Mouse (Mus musculus): ENCODE data around the gene Sass6. TPM values are rescaled to one million over a fixed set of nuclear protein-coding genes. Genes with fewer than 3 reads are reported as not detected.

The Sass6 gene
- polyA plus RNA-seq, 1 experiment from 2014 or later, result 17.9 TPM

GRCm38 (mm10) chr3:116620636-116621370 is 26.0 kb downstream of the Sass6 start:
- H3K9me3 ChIP-seq (ENCODE audit: low read length), result no peaks in the 10 kb centered on the region
- H3K4me3 ChIP-seq (ENCODE audit: low read length), result no peak overlapping the region
- H3K4me1 ChIP-seq (ENCODE audit: insufficient read depth, low read length), result no peaks in the 10 kb centered on the region
- no peak overlapping the region for H3K9ac ChIP-seq (replicated peaks; ENCODE audit: low read length)
- WGBS, result 92% methylated on average over 7 of the region's 7 CpGs
- no peaks in the 10 kb centered on the region for H3K27me3 ChIP-seq (ENCODE audit: insufficient read depth, low read length)
- no peak overlapping the region for H3K27ac ChIP-seq (ENCODE audit: low read length)
- peaks cover 34% of the 10 kb centered on the region for H3K36me3 ChIP-seq (ENCODE audit: insufficient read depth, low read length)
- H3K4me2 ChIP-seq (replicated peaks; ENCODE audit: low read depth, low read length), result no peak overlapping the region
- ATAC-seq (ENCODE audit: low FRiP score, low TSS enrichment), result no peak

GRCm38 (mm10) chr3:116622641-116623040 is 27.9 kb downstream of the Sass6 start:
- Histone ChIP-seq H3K36me3 (ENCODE audit: insufficient read depth, low read length) (peaks cover 38% of the 10 kb centered on the region), H3K9me3 (ENCODE audit: low read length) (no peaks in the 10 kb centered on the region), H3K4me3 (ENCODE audit: low read length) (no peak overlapping the region), H3K4me2 (replicated peaks; ENCODE audit: low read depth, low read length) (no peak overlapping the region), H3K4me1 (ENCODE audit: insufficient read depth, low read length) (no peaks in the 10 kb centered on the region), H3K9ac (replicated peaks; ENCODE audit: low read length) (no peak overlapping the region), H3K27me3 (ENCODE audit: insufficient read depth, low read length) (no peaks in the 10 kb centered on the region), H3K27ac (ENCODE audit: low read length) (no peak overlapping the region)
- no peak for ATAC-seq (ENCODE audit: low FRiP score, low TSS enrichment)
- WGBS, result 95% methylated on average over 7 of the region's 7 CpGs

GRCm38 (mm10) chr3:116631459-116631858 is 36.7 kb downstream of the Sass6 start:
- Histone ChIP-seq H3K4me2 (replicated peaks; ENCODE audit: low read depth, low read length) (no peak overlapping the region), H3K4me3 (ENCODE audit: low read length) (no peak overlapping the region), H3K36me3 (ENCODE audit: insufficient read depth, low read length) (peaks cover 39% of the 10 kb centered on the region), H3K4me1 (ENCODE audit: insufficient read depth, low read length) (no peaks in the 10 kb centered on the region), H3K27ac (ENCODE audit: low read length) (no peak overlapping the region), H3K9me3 (ENCODE audit: low read length) (no peaks in the 10 kb centered on the region), H3K9ac (replicated peaks; ENCODE audit: low read length) (no peak overlapping the region), H3K27me3 (ENCODE audit: insufficient read depth, low read length) (no peaks in the 10 kb centered on the region)
- WGBS, result 79% methylated on average over 1 of the region's 1 CpGs
- no peak for ATAC-seq (ENCODE audit: low FRiP score, low TSS enrichment)

GRCm38 (mm10) chr3:116632971-116633370 is 38.2 kb downstream of the Sass6 start:
- Histone ChIP-seq H3K9me3 (ENCODE audit: low read length) (no peaks in the 10 kb centered on the region), H3K4me2 (replicated peaks; ENCODE audit: low read depth, low read length) (no peak overlapping the region), H3K4me1 (ENCODE audit: insufficient read depth, low read length) (no peaks in the 10 kb centered on the region), H3K27me3 (ENCODE audit: insufficient read depth, low read length) (no peaks in the 10 kb centered on the region), H3K27ac (ENCODE audit: low read length) (no peak overlapping the region), H3K9ac (replicated peaks; ENCODE audit: low read length) (no peak overlapping the region), H3K4me3 (ENCODE audit: low read length) (no peak overlapping the region), H3K36me3 (ENCODE audit: insufficient read depth, low read length) (peaks cover 44% of the 10 kb centered on the region)
- no peak for ATAC-seq (ENCODE audit: low FRiP score, low TSS enrichment)
- 94% methylated on average over 3 of the region's 3 CpGs for WGBS

GRCm38 (mm10) chr3:116634091-116634490 is 39.3 kb downstream of the Sass6 start:
- no peak overlapping the region for H3K27ac ChIP-seq (ENCODE audit: low read length)
- H3K4me2 ChIP-seq (replicated peaks; ENCODE audit: low read depth, low read length), result no peak overlapping the region
- no peaks in the 10 kb centered on the region for H3K9me3 ChIP-seq (ENCODE audit: low read length)
- no peak overlapping the region for H3K4me3 ChIP-seq (ENCODE audit: low read length)
- H3K9ac ChIP-seq (replicated peaks; ENCODE audit: low read length), result no peak overlapping the region
- 86% methylated on average over 3 of the region's 3 CpGs for WGBS
- ATAC-seq (ENCODE audit: low FRiP score, low TSS enrichment), result no peak
- no peaks in the 10 kb centered on the region for H3K4me1 ChIP-seq (ENCODE audit: insufficient read depth, low read length)
- H3K36me3 ChIP-seq (ENCODE audit: insufficient read depth, low read length), result peaks cover 53% of the 10 kb centered on the region
- H3K27me3 ChIP-seq (ENCODE audit: insufficient read depth, low read length), result no peaks in the 10 kb centered on the region

GRCm38 (mm10) chr3:116634853-116635252 is 40.1 kb downstream of the Sass6 start:
- Histone ChIP-seq H3K4me2 (replicated peaks; ENCODE audit: low read depth, low read length) (no peak overlapping the region), H3K36me3 (ENCODE audit: insufficient read depth, low read length) (peaks cover 58% of the 10 kb centered on the region), H3K9ac (replicated peaks; ENCODE audit: low read length) (no peak overlapping the region), H3K27ac (ENCODE audit: low read length) (no peak overlapping the region), H3K4me1 (ENCODE audit: insufficient read depth, low read length) (no peaks in the 10 kb centered on the region), H3K9me3 (ENCODE audit: low read length) (no peaks in the 10 kb centered on the region), H3K27me3 (ENCODE audit: insufficient read depth, low read length) (no peaks in the 10 kb centered on the region), H3K4me3 (ENCODE audit: low read length) (no peak overlapping the region)
- 90% methylated on average over 8 of the region's 8 CpGs for WGBS
- ATAC-seq (ENCODE audit: low FRiP score, low TSS enrichment), result no peak

- WGBS, result 78% methylated on average over 5 of the region's 5 CpGs
- Histone ChIP-seq H3K4me2 (replicated peaks; ENCODE audit: low read depth, low read length) (no peak overlapping the region), H3K4me1 (ENCODE audit: insufficient read depth, low read length) (no peaks in the 10 kb centered on the region), H3K36me3 (ENCODE audit: insufficient read depth, low read length) (peaks cover 66% of the 10 kb centered on the region), H3K27me3 (ENCODE audit: insufficient read depth, low read length) (no peaks in the 10 kb centered on the region), H3K27ac (ENCODE audit: low read length) (no peak overlapping the region), H3K9me3 (ENCODE audit: low read length) (no peaks in the 10 kb centered on the region), H3K9ac (replicated peaks; ENCODE audit: low read length) (no peak overlapping the region), H3K4me3 (ENCODE audit: low read length) (no peak overlapping the region)
- ATAC-seq (ENCODE audit: low FRiP score, low TSS enrichment), result no peak
These were observed 41.0 kb downstream of the Sass6 start for GRCm38 (mm10) chr3:116635799-116636198.

- no peak overlapping the region for H3K27ac ChIP-seq (ENCODE audit: low read length)
- H3K9me3 ChIP-seq (ENCODE audit: low read length), result no peaks in the 10 kb centered on the region
- H3K9ac ChIP-seq (replicated peaks; ENCODE audit: low read length), result no peak overlapping the region
- WGBS, result 87% methylated on average over 9 of the region's 9 CpGs
- no peaks in the 10 kb centered on the region for H3K4me1 ChIP-seq (ENCODE audit: insufficient read depth, low read length)
- peaks cover 70% of the 10 kb centered on the region for H3K36me3 ChIP-seq (ENCODE audit: insufficient read depth, low read length)
- H3K27me3 ChIP-seq (ENCODE audit: insufficient read depth, low read length), result no peaks in the 10 kb centered on the region
- no peak overlapping the region for H3K4me2 ChIP-seq (replicated peaks; ENCODE audit: low read depth, low read length)
- H3K4me3 ChIP-seq (ENCODE audit: low read length), result no peak overlapping the region
- no peak for ATAC-seq (ENCODE audit: low FRiP score, low TSS enrichment)
These were observed 43.1 kb downstream of the Sass6 start for GRCm38 (mm10) chr3:116637693-116638476.

- no peaks in the 10 kb centered on the region for H3K4me1 ChIP-seq (ENCODE audit: insufficient read depth, low read length)
- no peak for ATAC-seq (ENCODE audit: low FRiP score, low TSS enrichment)
- no peaks in the 10 kb centered on the region for H3K9me3 ChIP-seq (ENCODE audit: low read length)
- H3K27ac ChIP-seq (ENCODE audit: low read length), result no peak overlapping the region
- no peak overlapping the region for H3K4me3 ChIP-seq (ENCODE audit: low read length)
- H3K9ac ChIP-seq (replicated peaks; ENCODE audit: low read length), result no peak overlapping the region
- H3K4me2 ChIP-seq (replicated peaks; ENCODE audit: low read depth, low read length), result no peak overlapping the region
- no peaks in the 10 kb centered on the region for H3K27me3 ChIP-seq (ENCODE audit: insufficient read depth, low read length)
- peaks cover 74% of the 10 kb centered on the region for H3K36me3 ChIP-seq (ENCODE audit: insufficient read depth, low read length)
- 76% methylated on average over 7 of the region's 7 CpGs for WGBS
These were observed 43.8 kb downstream of the Sass6 start for GRCm38 (mm10) chr3:116638572-116638971.

GRCm38 (mm10) chr3:116640024-116640423 is 45.2 kb downstream of the Sass6 start:
- WGBS, result 86% methylated on average over 1 of the region's 1 CpGs
- H3K27ac ChIP-seq (ENCODE audit: low read length), result no peak overlapping the region
- no peak overlapping the region for H3K9ac ChIP-seq (replicated peaks; ENCODE audit: low read length)
- H3K4me3 ChIP-seq (ENCODE audit: low read length), result no peak overlapping the region
- H3K27me3 ChIP-seq (ENCODE audit: insufficient read depth, low read length), result no peaks in the 10 kb centered on the region
- no peak for ATAC-seq (ENCODE audit: low FRiP score, low TSS enrichment)
- no peaks in the 10 kb centered on the region for H3K4me1 ChIP-seq (ENCODE audit: insufficient read depth, low read length)
- peaks cover 68% of the 10 kb centered on the region for H3K36me3 ChIP-seq (ENCODE audit: insufficient read depth, low read length)
- H3K9me3 ChIP-seq (ENCODE audit: low read length), result no peaks in the 10 kb centered on the region
- H3K4me2 ChIP-seq (replicated peaks; ENCODE audit: low read depth, low read length), result no peak overlapping the region
